Mouse (Mus musculus) hindbrain, embryonic 16.5 days (tissue): Measurements from ENCODE around the gene Tmie. TPM values are rescaled to one million over a fixed set of nuclear protein-coding genes. Genes with fewer than 3 reads are reported as not detected.
"Not testable (repeated sequence)": the region's sequence is repeated elsewhere in the genome, so short reads cannot be mapped to it uniquely, and the experiment has no call there.

Experiments
- ATAC-seq: fragments of 200-750 bp; cut with Nextera tagmentation; 2 replicates; pipeline ENCODE4 v1.8.0; 2017; ENCODE audit warnings: moderate TSS enrichment, moderate library complexity
- H3K27ac ChIP-seq: fragments of 300-500 bp; sonication (generic); 2 replicates; pipeline ENCODE4 v1.5.1; 2014; ENCODE audit warnings: low read depth, mild to moderate bottlenecking, control low read depth, low read length, moderate library complexity
- H3K27me3 ChIP-seq: fragments of 300-500 bp; sonication (generic); replicated peaks from 2 replicates; pipeline ENCODE4 v1.6.1; 2014; ENCODE audit warnings: low read length; ENCODE audit not compliant: control insufficient read depth, insufficient read depth
- H3K36me3 ChIP-seq: fragments of 300-500 bp; sonication (generic); 2 replicates; pipeline ENCODE4 v1.6.1; 2014; ENCODE audit warnings: mild to moderate bottlenecking, low read length, moderate library complexity, mixed read lengths; ENCODE audit not compliant: control insufficient read depth, insufficient read depth
- H3K4me1 ChIP-seq: fragments of 300-500 bp; sonication (generic); 2 replicates; pipeline ENCODE4 v1.6.1; 2014; ENCODE audit warnings: low read depth, low read length; ENCODE audit not compliant: control insufficient read depth, insufficient read depth
- H3K4me2 ChIP-seq: fragments of 300-500 bp; sonication (generic); 2 replicates; pipeline ENCODE4 v1.6.1; 2014; ENCODE audit warnings: mild to moderate bottlenecking, low read length, control low read depth, moderate library complexity
- H3K4me3 ChIP-seq: fragments of 300-500 bp; sonication (generic); 2 replicates; pipeline ENCODE4 v1.5.1; 2014; ENCODE audit warnings: mild to moderate bottlenecking, low read length, control low read depth, moderate library complexity
- H3K9ac ChIP-seq: fragments of 300-500 bp; sonication (generic); 2 replicates; pipeline ENCODE4 v1.6.1; 2014; ENCODE audit warnings: low read depth, mild to moderate bottlenecking, control low read depth, low read length, moderate library complexity
- H3K9me3 ChIP-seq: fragments of 300-500 bp; sonication (generic); 2 replicates; pipeline ENCODE4 v1.6.1; 2014; ENCODE audit warnings: mild to moderate bottlenecking, low read length, moderate library complexity; ENCODE audit not compliant: control insufficient read depth
- WGBS: fragments of 180-500 bp; shearing (Covaris S2); extraction: QIAGEN DNeasy Blood & Tissue Kit; methylation state at CpG from one replicate; pipeline ENCODE4 v1.1.7; 2014; 5-methylcytosine and 5-hydroxymethylcytosine counted together
- microRNA-seq: library from miRNA; unstranded; fragments of <30 nt; microRNA quantifications from one replicate; pipeline ENCODE4, GENCODE M21; 2017
- polyA plus RNA-seq: library from polyadenylated mRNA; unstranded; fragments of >200 nt; fragmentation: Nextera tagmentation; extraction: Ambion mirVana; gene quantifications from 2 replicates; pipeline ENCODE4 v1.2.1, GENCODE M21; 2015

Tmie gene
- polyA plus RNA-seq, 1 experiment from 2014 or later, result 6.2 TPM

DNA sequence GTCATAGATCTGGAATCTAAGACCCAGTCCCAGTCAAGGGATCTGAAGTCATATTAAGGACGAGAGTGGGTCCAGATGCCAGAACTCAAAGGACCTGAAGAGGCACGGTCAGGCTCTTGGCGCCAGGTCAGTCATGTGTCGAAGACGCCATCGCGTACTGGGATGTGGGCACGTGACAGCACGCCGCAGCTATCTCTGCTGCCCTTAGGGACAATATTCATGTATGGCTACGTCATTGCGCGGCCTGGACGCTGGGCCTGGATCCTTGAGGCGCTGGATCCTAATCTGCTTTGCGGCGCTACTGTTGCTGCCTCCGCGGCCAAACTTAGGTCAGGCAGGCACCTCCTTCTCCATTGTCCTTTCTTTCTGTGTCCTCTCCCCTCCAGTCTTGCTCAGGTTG lies 45.5 kb downstream of the Tmie start, which contains the start of gene Prss45:
Gene Prss45 (plus strand): TSS at position 178 of the 400 bp plus-strand sequence.
- Histone ChIP-seq H3K27ac (no peak within 1 kb of the TSS), H3K4me2 (no peak within 1 kb of the TSS), H3K27me3 (no peaks in the 10 kb centered on the region), H3K9ac (no peak within 1 kb of the TSS), H3K9me3 (no peaks in the 10 kb centered on the region), H3K4me1 (no peaks in the 10 kb centered on the region), H3K36me3 (no peaks in the 10 kb centered on the region), H3K4me3 (no peak within 1 kb of the TSS)
- 81% methylated on average over 19 of the region's 19 CpGs for WGBS
- ATAC-seq, result no peak

DNA sequence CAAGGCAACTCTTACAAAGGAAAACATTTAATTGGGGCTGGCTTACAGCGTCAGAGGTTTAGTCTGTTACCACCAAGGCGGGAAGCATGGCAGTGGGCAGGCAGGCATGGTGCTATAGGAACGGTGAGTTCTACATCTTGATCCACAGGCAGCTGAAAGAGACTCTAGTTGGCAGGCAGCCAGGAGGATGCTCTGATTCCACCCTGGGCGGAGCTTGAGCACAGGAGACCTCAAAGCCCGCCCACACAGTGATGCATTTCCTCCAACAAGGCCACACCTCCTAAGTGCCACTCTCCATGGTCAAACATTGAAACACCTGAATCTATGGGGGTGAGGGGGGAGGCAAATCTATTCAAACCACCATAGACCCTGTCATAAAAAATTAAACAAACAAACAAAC lies 46.9 kb downstream of the Tmie start:
- no peaks in the 10 kb centered on the region for H3K4me1 ChIP-seq
- 80% methylated on average over 5 of the region's 5 CpGs for WGBS
- H3K9ac ChIP-seq, result no peak overlapping the region
- no peak for ATAC-seq
- H3K36me3 ChIP-seq, result no peaks in the 10 kb centered on the region
- H3K4me3 ChIP-seq, result no peak overlapping the region
- H3K9me3 ChIP-seq, result no peaks in the 10 kb centered on the region
- H3K27me3 ChIP-seq, result no peaks in the 10 kb centered on the region
- no peak overlapping the region for H3K4me2 ChIP-seq
- H3K27ac ChIP-seq, result no peak overlapping the region

GRCm38 (mm10) chr9:110826390-110826789 lies 53.5 kb downstream of the Tmie start, which contains the start of gene Prss43:
Gene Prss43 (plus strand): TSS chr9:110826690.
- Histone ChIP-seq H3K4me3 (no peak within 1 kb of the TSS), H3K27ac (no peak within 1 kb of the TSS), H3K9ac (no peak within 1 kb of the TSS), H3K4me2 (no peak within 1 kb of the TSS), H3K9me3 (no peaks in the 10 kb centered on the region), H3K36me3 (no peaks in the 10 kb centered on the region), H3K4me1 (no peaks in the 10 kb centered on the region), H3K27me3 (no peaks in the 10 kb centered on the region)
- WGBS, result 86% methylated on average over 3 of the region's 3 CpGs
- ATAC-seq, result no peak

DNA sequence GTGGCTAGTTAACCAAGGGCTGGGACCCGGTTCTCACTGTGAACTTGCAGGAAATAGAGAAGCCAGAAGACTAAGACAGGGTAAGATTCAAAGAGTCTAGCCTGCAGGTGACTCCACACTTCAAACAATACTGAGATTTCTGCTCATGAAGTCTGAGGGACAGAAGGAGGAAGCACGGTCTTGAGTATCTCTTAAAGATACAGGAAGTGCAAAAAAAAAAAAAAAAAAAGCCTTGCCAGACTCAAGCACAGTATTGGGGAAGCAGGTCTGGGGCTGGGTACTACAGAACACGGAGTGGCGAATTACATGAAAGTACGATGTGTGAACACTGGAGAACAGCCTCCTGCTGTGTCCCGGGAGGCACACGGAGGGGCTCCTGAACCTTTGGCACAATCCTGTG lies 54.1 kb downstream of the Tmie start:
- H3K9ac ChIP-seq, result no peak overlapping the region
- H3K4me2 ChIP-seq, result no peak overlapping the region
- H3K36me3 ChIP-seq, result no peaks in the 10 kb centered on the region
- H3K4me1 ChIP-seq, result no peaks in the 10 kb centered on the region
- no peak overlapping the region for H3K27ac ChIP-seq
- no peak overlapping the region for H3K4me3 ChIP-seq
- no peaks in the 10 kb centered on the region for H3K27me3 ChIP-seq
- H3K9me3 ChIP-seq, result no peaks in the 10 kb centered on the region
- ATAC-seq, result no peak
- WGBS, result 75% methylated on average over 7 of the region's 7 CpGs

DNA sequence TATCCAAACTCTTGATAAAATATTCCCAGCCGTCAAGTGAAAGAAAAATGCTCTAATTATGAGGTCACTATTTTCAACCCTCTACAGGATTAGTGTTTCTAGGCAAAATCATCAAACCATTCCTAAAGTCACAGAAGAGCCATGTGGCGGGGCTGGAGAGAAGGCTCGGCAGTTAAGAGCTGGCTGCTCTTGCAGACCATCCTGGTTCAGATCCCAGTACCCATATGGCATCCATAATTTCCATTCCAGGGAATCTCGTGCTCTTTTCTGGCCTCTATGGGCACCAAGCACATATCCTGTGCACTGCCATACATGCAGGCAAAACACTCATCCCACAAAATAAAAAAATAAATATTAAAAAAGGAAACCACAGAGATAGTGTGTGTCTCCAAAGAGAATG lies 54.5 kb downstream of the Tmie start:
- Histone ChIP-seq H3K4me1 (no peaks in the 10 kb centered on the region), H3K4me2 (no peak overlapping the region), H3K27ac (no peak overlapping the region), H3K27me3 (no peaks in the 10 kb centered on the region), H3K36me3 (no peaks in the 10 kb centered on the region), H3K9me3 (no peaks in the 10 kb centered on the region), H3K9ac (no peak overlapping the region), H3K4me3 (no peak overlapping the region)
- 75% methylated on average over 4 of the region's 4 CpGs for WGBS
- no peak for ATAC-seq

DNA sequence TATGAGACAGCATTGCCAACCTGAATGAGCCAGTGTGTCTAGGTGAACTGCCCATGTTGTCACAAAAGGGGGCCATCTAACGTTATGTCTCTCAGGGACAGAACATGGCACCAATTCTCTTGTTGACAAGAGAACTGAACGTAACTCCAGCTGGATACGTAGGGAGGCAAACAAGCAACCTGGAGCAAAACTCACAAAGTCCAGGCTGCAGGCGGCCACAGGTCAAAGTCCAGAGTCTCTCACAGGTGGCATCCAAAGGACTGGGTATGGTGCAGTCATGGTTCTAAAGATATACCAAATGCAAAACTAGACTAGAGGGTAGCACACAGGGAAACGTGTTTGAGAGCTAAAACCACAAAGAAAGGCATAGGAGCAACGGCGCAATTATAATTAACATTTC lies 58.5 kb downstream of the Tmie start:
- Histone ChIP-seq H3K4me1 (no peaks in the 10 kb centered on the region), H3K4me3 (no peak overlapping the region), H3K9me3 (no peaks in the 10 kb centered on the region), H3K36me3 (no peaks in the 10 kb centered on the region), H3K27me3 (no peaks in the 10 kb centered on the region), H3K4me2 (no peak overlapping the region), H3K27ac (no peak overlapping the region), H3K9ac (no peak overlapping the region)
- no peak for ATAC-seq
- 82% methylated on average over 7 of the region's 7 CpGs for WGBS

DNA sequence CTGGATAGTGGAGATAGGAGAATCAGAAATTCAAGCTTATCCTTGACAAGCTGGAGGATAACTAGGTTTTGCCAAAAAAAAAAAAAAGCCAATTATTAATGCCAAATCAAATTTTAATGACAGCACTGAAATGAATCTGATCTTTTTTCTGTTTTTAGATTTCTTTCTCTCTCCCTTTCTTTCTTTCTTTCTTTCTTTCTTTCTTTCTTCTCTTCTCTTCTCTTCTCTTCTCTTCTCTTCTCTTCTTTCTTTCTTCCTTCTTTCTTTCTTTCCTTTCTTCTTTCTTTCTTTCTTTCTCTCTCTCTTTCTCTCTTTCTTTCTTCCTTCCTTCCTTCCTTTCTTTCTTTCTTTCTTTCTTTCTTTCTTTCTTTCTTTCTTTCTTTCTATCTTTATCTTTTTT lies 59.4 kb downstream of the Tmie start:
- ATAC-seq, result not testable (repeated sequence)

More for the DNA sequence above, 59.4 kb downstream of the Tmie start:
- not testable (repeated sequence) for H3K27me3 ChIP-seq, H3K9me3 ChIP-seq, H3K4me1 ChIP-seq, H3K4me2 ChIP-seq, H3K4me3 ChIP-seq, H3K36me3 ChIP-seq, H3K27ac ChIP-seq, H3K9ac ChIP-seq

Small RNAs within 50 kb of the gene (microRNA-seq; reads per million reads assigned to microRNA genes)
- not detected for gene Gm24269

Other genes starting within 250 kb of the Tmie start
- gene Nbeal2, start 226.0 kb downstream of the Tmie start, polyA plus RNA-seq, result 3.2 and 4.8 TPM in 2 replicates
- 88.5 and 101 TPM in 2 replicates for gene Ccdc12, start 223.6 kb downstream of the Tmie start, polyA plus RNA-seq
- 1.1 and 2.3 TPM in 2 replicates for gene Myl3, start 138.3 kb downstream of the Tmie start, polyA plus RNA-seq
- 12.3 and 13.6 TPM in 2 replicates for gene Pth1r, start 133.0 kb downstream of the Tmie start, polyA plus RNA-seq
- not detected in 2 replicates for gene Prss42, start 81.9 kb downstream of the Tmie start, polyA plus RNA-seq
- gene Prss44, start 66.1 kb downstream of the Tmie start, polyA plus RNA-seq, result not detected in 2 replicates
- 0.06 TPM in 1 of 2 replicates, not detected in the other for gene Prss43, start 53.4 kb downstream of the Tmie start, polyA plus RNA-seq
- gene Prss45, start 45.5 kb downstream of the Tmie start, polyA plus RNA-seq, result 0.12 and 0.29 TPM in 2 replicates
- gene Prss46, start 35.6 kb downstream of the Tmie start, polyA plus RNA-seq, result not detected in 2 replicates
- gene Prss50, start 22.1 kb downstream of the Tmie start, polyA plus RNA-seq, result 0.49 and 0.71 TPM in 2 replicates
- 2.1 and 2.7 TPM in 2 replicates for gene Als2cl, start 243 bp downstream of the Tmie start, polyA plus RNA-seq
- not detected in 2 replicates for gene Fam240a, start 36.7 kb upstream of the Tmie start, polyA plus RNA-seq
- gene Tdgf1, start 66.0 kb upstream of the Tmie start, polyA plus RNA-seq, result 0.20 and 0.28 TPM in 2 replicates
- 1.1 and 1.2 TPM in 2 replicates for gene Lrrc2, start 71.4 kb upstream of the Tmie start, polyA plus RNA-seq
- gene Rtp3, start 110.5 kb upstream of the Tmie start, polyA plus RNA-seq, result not detected in 2 replicates
- gene Ltf, start 139.2 kb upstream of the Tmie start, polyA plus RNA-seq, result 1.0 and 1.3 TPM in 2 replicates
- 0.86 and 1.2 TPM in 2 replicates for gene Ccrl2, start 177.4 kb upstream of the Tmie start, polyA plus RNA-seq
- 46.5 and 47.1 TPM in 2 replicates for gene Lrrfip2, start 237.5 kb upstream of the Tmie start, polyA plus RNA-seq